Mouse (Mus musculus) kidney, postnatal 0 days (tissue): Measurements from ENCODE around the gene Prps1l3. TPM values are rescaled to one million over a fixed set of nuclear protein-coding genes. Genes with fewer than 3 reads are reported as not detected.

ENCODE experiments used
- ATAC-seq: fragments of 200-750 bp; cut with Nextera tagmentation; replicated peaks from 2 replicates; pipeline ENCODE4 v1.8.0; 2017; ENCODE audit warnings: low read depth, moderate number of reproducible peaks, moderate TSS enrichment, moderate library complexity; ENCODE audit not compliant: low FRiP score
- DNase-seq: peaks from one replicate; pipeline ENCODE4 v3.0.0-alpha.2; 2016; ENCODE audit warnings: low spot score
- H3K27ac ChIP-seq: fragments of 300-500 bp; sonication (generic); 2 replicates; pipeline ENCODE4 v1.5.1; 2014; ENCODE audit warnings: mild to moderate bottlenecking
- H3K27me3 ChIP-seq: fragments of 300-500 bp; sonication (generic); 2 replicates; pipeline ENCODE4 v1.6.1; 2014; ENCODE audit warnings: low read length, mixed read lengths; ENCODE audit not compliant: insufficient read depth
- H3K36me3 ChIP-seq: fragments of 300-500 bp; sonication (generic); 2 replicates; pipeline ENCODE4 v1.6.1; 2014; ENCODE audit warnings: low read length, mixed read lengths; ENCODE audit not compliant: insufficient read depth
- H3K4me1 ChIP-seq: fragments of 300-500 bp; sonication (generic); replicated peaks from 2 replicates; pipeline ENCODE4 v1.6.1; 2014; ENCODE audit warnings: antibody characterized with exemption, low read length, mixed read lengths; ENCODE audit not compliant: insufficient read depth
- H3K4me2 ChIP-seq: fragments of 300-500 bp; sonication (generic); 2 replicates; pipeline ENCODE4 v1.6.1; 2014; ENCODE audit warnings: mild to moderate bottlenecking, low read length, moderate library complexity, mixed read lengths
- H3K4me3 ChIP-seq: fragments of 300-500 bp; sonication (generic); replicated peaks from 2 replicates; pipeline ENCODE4 v1.5.1; 2014; ENCODE audit warnings: low read depth, low read length
- H3K9ac ChIP-seq: fragments of 300-500 bp; sonication (generic); 2 replicates; pipeline ENCODE4 v1.6.1; 2014; ENCODE audit warnings: low read depth, low read length
- H3K9me3 ChIP-seq: fragments of 300-500 bp; sonication (generic); replicated peaks from 2 replicates; pipeline ENCODE4 v1.6.1; 2016; ENCODE audit warnings: low read length, inconsistent platforms, mixed read lengths
- CTCF ChIP-seq: IDR thresholded peaks from 2 replicates; pipeline ENCODE4 v1.5.1; 2016; ENCODE audit warnings: antibody characterized with exemption, low read depth, mild to moderate bottlenecking, moderate library complexity
- WGBS: fragments of 180-500 bp; shearing (Covaris S2); extraction: QIAGEN DNeasy Blood & Tissue Kit; methylation state at CpG from one replicate; pipeline ENCODE4 v1.1.7; 2014; 5-methylcytosine and 5-hydroxymethylcytosine counted together
- polyA plus RNA-seq: library from polyadenylated mRNA; unstranded; fragments of >200 nt; fragmentation: Nextera tagmentation; extraction: Ambion mirVana; gene quantifications from 2 replicates; pipeline ENCODE4 v1.2.1, GENCODE M21; 2015

The Prps1l3 gene
- polyA plus RNA-seq, 1 experiment from 2014 or later = 46.6 TPM

DNA sequence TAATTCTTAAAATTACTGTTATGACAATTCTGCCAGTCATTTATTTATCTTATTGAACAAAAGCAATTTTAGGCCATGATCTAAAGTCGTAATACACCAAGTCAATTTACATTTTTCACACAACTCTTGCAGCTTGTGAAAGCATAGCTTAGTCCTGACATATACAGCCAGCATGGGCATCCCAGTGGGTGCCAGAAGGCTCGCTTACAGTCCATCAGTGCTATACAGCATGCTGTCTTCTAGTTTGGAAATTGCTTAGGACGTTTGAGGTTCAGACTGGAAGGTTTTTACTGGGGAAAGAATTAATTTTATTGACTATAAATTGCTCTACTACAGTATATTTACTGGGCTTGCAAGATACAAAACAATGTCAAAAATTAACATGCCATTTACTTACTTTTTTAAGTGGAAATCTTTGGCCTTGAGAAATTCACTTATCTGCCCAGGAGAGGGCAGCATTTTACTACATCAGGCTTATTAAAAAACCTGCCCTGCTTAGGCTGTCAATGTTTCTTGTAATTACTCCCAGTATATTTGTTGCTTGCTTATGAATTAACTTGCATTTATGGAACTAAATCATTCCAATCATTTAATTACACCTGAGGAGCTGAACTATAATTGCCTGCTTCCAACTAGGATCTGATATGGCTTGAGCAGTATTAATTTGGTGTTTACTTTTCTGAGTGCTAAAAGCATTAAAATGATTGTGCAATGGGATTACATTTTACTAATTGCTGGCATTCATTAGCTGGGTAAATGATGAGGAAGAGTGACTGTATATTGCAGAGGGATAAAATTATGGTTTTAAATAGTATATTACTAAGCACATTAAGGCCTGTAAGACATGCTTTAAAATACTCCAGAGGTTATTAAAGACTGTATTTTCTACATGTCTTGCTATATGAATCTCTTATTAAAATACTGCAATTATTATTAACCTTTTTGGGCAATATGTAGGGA, 51.2 kb downstream of the Prps1l3 start:
- Histone ChIP-seq H3K4me2 (no peak overlapping the region), H3K4me3 (no peak overlapping the region), H3K36me3 (no peaks in the 10 kb centered on the region), H3K27me3 (no peaks in the 10 kb centered on the region), H3K27ac (no peak overlapping the region), H3K9ac (no peak overlapping the region), H3K9me3 (no peaks in the 10 kb centered on the region), H3K4me1 (no peaks in the 10 kb centered on the region)
- WGBS = 50% methylated on average over 3 of the region's 3 CpGs
- ATAC-seq (no peak), DNase-seq (peak; percentile 79)
- TF ChIP-seq CTCF = peak; percentile 86

DNA sequence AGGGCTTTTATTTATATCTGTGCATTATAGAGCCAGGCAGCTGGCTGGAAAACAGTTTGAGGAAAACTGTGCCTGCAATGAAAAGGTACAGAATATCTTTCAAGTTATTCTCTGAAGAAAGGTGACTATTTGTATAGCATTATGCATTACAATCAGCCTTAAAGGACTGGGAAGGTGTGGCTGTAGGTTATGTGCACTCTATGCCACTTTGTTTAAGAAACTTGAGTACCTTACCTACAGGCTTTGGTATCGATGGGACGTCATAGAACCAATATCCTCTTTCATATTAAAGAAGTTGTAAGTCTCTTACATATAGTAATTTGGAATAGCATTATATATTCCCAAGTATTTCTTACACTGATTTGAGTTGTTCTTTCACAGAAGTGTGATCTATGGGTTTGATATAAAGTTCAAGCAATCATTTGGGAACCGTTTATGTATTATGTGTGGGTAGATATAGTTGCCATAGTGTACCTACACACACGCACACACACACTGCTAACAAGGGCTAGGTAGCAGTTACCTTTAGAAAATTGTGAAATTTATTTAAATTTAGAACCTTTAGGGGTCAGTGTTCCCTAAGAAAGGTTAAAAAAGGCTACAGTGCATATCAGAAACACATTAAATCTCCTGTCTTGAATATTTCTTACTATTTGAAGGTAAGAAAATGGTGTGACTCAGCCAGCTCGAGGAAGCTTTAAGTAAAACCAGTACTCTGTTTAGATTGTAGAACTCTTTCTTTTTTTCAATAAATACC, 55.3 kb downstream of the Prps1l3 start:
- no peak overlapping the region for H3K9ac ChIP-seq
- no peaks in the 10 kb centered on the region for H3K4me1 ChIP-seq
- H3K36me3 ChIP-seq = no peaks in the 10 kb centered on the region
- DNase-seq = peak; percentile 16
- WGBS = 81% methylated on average over 5 of the region's 5 CpGs
- peak; percentile 34; the same call in 1 of the 2 replicates for TF ChIP-seq CTCF
- H3K27ac ChIP-seq = no peak overlapping the region
- no peak overlapping the region for H3K4me3 ChIP-seq
- H3K27me3 ChIP-seq = no peaks in the 10 kb centered on the region
- H3K9me3 ChIP-seq = no peaks in the 10 kb centered on the region
- ATAC-seq = no peak
- no peak overlapping the region for H3K4me2 ChIP-seq

Other genes with a start within 250 kb of the Prps1l3 start
- gene Slc25a21, start 32.9 kb upstream of the Prps1l3 start, polyA plus RNA-seq = 5.1 and 6.4 TPM in 2 replicates
- gene Mipol1, start within 50 bp of the Prps1l3 start, polyA plus RNA-seq = 12.5 and 13.1 TPM in 2 replicates